In genomic region chr11:116218737-116219400, GRCm38 (mm10) we compare ENCODE assay signal across 7 mouse cellular contexts. TPM values are rescaled to one million over a fixed set of nuclear protein-coding genes. Genes with fewer than 3 reads are reported as not detected.
DNase-seq lines count a peak whose midpoint lies in the region; TF ChIP-seq lines count a peak whose summit lies in the region.

No protein-coding gene starts in this region.

- peak; percentile 93 for DNase-seq in adrenal gland, postnatal 25 days
- peak; percentile 67 for DNase-seq in gastrocnemius, postnatal 25 days
- peak; percentile 38 for DNase-seq in induced T-regulatory cell, adult 2 months (ENCODE audit: low read depth)
- DNase-seq in left cerebral cortex, adult 18-20 months (ENCODE audit: low spot score in 2 of 2), result peak; percentile 84 to 86
- peak; percentile 99 for DNase-seq in lung, postnatal 36 days
- peak; percentile 75 for DNase-seq in right cerebral cortex, postnatal 4 days

- TF ChIP-seq POLR2A in cortical plate, adult 2 months (IDR thresholded peaks at IDR 0.05; ENCODE audit: extremely low read depth, insufficient read depth, low read length), result no peak

- TF ChIP-seq CTCF in cortical plate, adult 2 months (IDR thresholded peaks at IDR 0.05; ENCODE audit: extremely low read depth, insufficient read depth, low read length), result no peak

- H3K4me1 ChIP-seq in cortical plate, adult 2 months (ENCODE audit: control insufficient read depth, insufficient read depth, low read length), result peaks cover 5% of the 10 kb centered on the region; the same call in 1 of the 2 replicates

- no peak overlapping the region for H3K4me3 ChIP-seq in cortical plate, adult 2 months (ENCODE audit: insufficient read depth, low read length)

- H3K27ac ChIP-seq in cortical plate, adult 2 months (ENCODE audit: insufficient read depth, low read length), result peak overlapping the region; percentile 71

RNA-seq across cellular contexts. Expression of gene Evpl, which starts 19.0 kb away (rescaled TPM):
- 1.00 and 1.5 TPM in 2 replicates for total RNA-seq in adrenal gland, postnatal 25 days (2021)
- polyA plus RNA-seq in cortical plate, adult 2 months (2012; rRNA removed), result 0.91 and 1.0 TPM in 2 replicates
- total RNA-seq in gastrocnemius, postnatal 25 days (2021), result under 1 TPM; 0.05 to 0.13 TPM
- 1 to 10 TPM; 1.8 to 1.9 TPM for total RNA-seq in left cerebral cortex, adult 18-20 months (2021)

RNA-seq across cellular contexts. Expression of gene Acox1, which starts 20.0 kb away (rescaled TPM):
- total RNA-seq in adrenal gland, postnatal 25 days (2021), result 182 and 184 TPM in 2 replicates
- polyA plus RNA-seq in cortical plate, adult 2 months (2012; rRNA removed), result 128 and 136 TPM in 2 replicates
- total RNA-seq in gastrocnemius, postnatal 25 days (2021), result 10 to 100 TPM; 56.1 to 73.6 TPM
- total RNA-seq in left cerebral cortex, adult 18-20 months (2021), result 100 to 1,000 TPM; 115 to 123 TPM

RNA-seq across cellular contexts. Expression of gene Ten1, which starts 20.2 kb away (rescaled TPM):
- total RNA-seq in adrenal gland, postnatal 25 days (2021), result 21.5 and 27.1 TPM in 2 replicates
- polyA plus RNA-seq in cortical plate, adult 2 months (2012; rRNA removed), result 55.5 and 56.1 TPM in 2 replicates
- total RNA-seq in gastrocnemius, postnatal 25 days (2021), result 10 to 100 TPM; 19.9 to 22.5 TPM
- 10 to 100 TPM; 37.8 to 39.5 TPM for total RNA-seq in left cerebral cortex, adult 18-20 months (2021)

RNA-seq across cellular contexts. Expression of gene Fbf1, which starts 50.9 kb away (rescaled TPM):
- 47.4 and 53.0 TPM in 2 replicates for total RNA-seq in adrenal gland, postnatal 25 days (2021)
- 103 and 109 TPM in 2 replicates for polyA plus RNA-seq in cortical plate, adult 2 months (2012; rRNA removed)
- total RNA-seq in gastrocnemius, postnatal 25 days (2021), result 10 to 100 TPM in 1 of 2 experiments, 1 to 10 TPM in 1; 8.8 to 11.4 TPM
- total RNA-seq in left cerebral cortex, adult 18-20 months (2021), result 10 to 100 TPM; 75.9 to 81.3 TPM

RNA-seq across cellular contexts. Expression of gene Srp68, which starts 55.1 kb away (rescaled TPM):
- total RNA-seq in adrenal gland, postnatal 25 days (2021), result 68.1 and 70.9 TPM in 2 replicates
- 63.4 TPM in 2 replicates for polyA plus RNA-seq in cortical plate, adult 2 months (2012; rRNA removed)
- 10 to 100 TPM; 65.8 to 75.9 TPM for total RNA-seq in gastrocnemius, postnatal 25 days (2021)
- 10 to 100 TPM; 76.5 to 78.4 TPM for total RNA-seq in left cerebral cortex, adult 18-20 months (2021)

Comparison
In these comparisons a context has a peak if more than half of its experiments do, and no peak if none do; other contexts are left out.
1. DNase-seq: peak in every context shown above with its lines; median percentile 99 in lung, postnatal 36 days; 93 in adrenal gland, postnatal 25 days; 85 in left cerebral cortex, adult 18-20 months; 75 in right cerebral cortex, postnatal 4 days; 67 in gastrocnemius, postnatal 25 days; 38 in induced T-regulatory cell, adult 2 months.